Mouse (Mus musculus): ENCODE measurements around the gene Skp2.

The Skp2 gene

GRCm38 (mm10) chr15:9075608-9076200 is 79.5 kb downstream of the Skp2 start:
- DNase-seq (ENCODE audit: inconsistent ontology term): no peak

- DNase-seq (ENCODE audit: inconsistent ontology term): peak; percentile 63
Measured at GRCm38 (mm10) chr15:9074671-9075070, 80.6 kb downstream of the Skp2 start.

- DNase-seq (ENCODE audit: inconsistent ontology term): no peak
Measured at GRCm38 (mm10) chr15:9074139-9074538, 81.1 kb downstream of the Skp2 start.

GRCm38 (mm10) chr15:9073684-9074083 is 81.5 kb downstream of the Skp2 start:
- DNase-seq (ENCODE audit: inconsistent ontology term): peak; percentile 13

GRCm38 (mm10) chr15:9073067-9073608 is 82.1 kb downstream of the Skp2 start:
- DNase-seq (ENCODE audit: inconsistent ontology term): no peak

GRCm38 (mm10) chr15:9072630-9073029 is 82.6 kb downstream of the Skp2 start:
- peak; percentile 41 for DNase-seq (ENCODE audit: inconsistent ontology term)

GRCm38 (mm10) chr15:9071556-9072544 is 83.4 kb downstream of the Skp2 start:
- peak; percentile 57 for DNase-seq (ENCODE audit: inconsistent ontology term)

GRCm38 (mm10) chr15:9070912-9071555 is 84.2 kb downstream of the Skp2 start, which contains the start of gene Nadk2:
Gene Nadk2, plus strand, starts transcription at chr15:9071260.
- DNase-seq (ENCODE audit: inconsistent ontology term): peak; percentile 100

GRCm38 (mm10) chr15:9070353-9070752 is 84.9 kb downstream of the Skp2 start:
- peak; percentile 25 for DNase-seq (ENCODE audit: inconsistent ontology term)

- no peak for DNase-seq (ENCODE audit: inconsistent ontology term)
Measured at GRCm38 (mm10) chr15:9068881-9069280, 86.3 kb downstream of the Skp2 start.

All from Muller cell, postnatal 12 days (primary cell).